Comparison of ENCODE assay signal across 8 mouse cellular contexts in the genomic region with DNA sequence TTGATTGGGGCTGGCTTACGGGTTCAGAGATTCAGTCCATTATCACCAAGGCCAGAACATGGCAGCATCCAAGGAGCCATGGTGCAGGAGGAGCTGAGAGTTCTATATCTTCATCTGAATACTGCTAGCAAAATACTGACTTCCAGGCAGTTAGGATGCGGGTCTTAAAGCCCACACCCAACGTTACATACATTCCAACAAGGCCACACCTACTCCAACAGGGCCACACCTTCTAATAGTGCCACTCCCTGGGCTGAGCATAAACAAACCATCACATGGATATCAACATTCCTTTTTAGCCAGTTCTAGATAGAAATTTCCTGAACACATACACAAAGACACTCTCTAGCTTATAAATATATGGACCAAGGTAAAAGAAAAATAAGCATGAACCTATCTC. TPM values are rescaled to one million over a fixed set of nuclear protein-coding genes. Genes with fewer than 3 reads are reported as not detected.
DNase-seq lines count a peak whose midpoint lies in the region; ATAC-seq lines count a peak whose summit lies in the region.

A gene (minus strand): TSS at position 120 of the 400 bp plus-strand sequence.

- no peak within 1 kb of the TSS for H3K9ac ChIP-seq in lung, embryonic 16.5 days (ENCODE audit: low read length)
- H3K9ac ChIP-seq in limb, embryonic 13.5 days: no peak within 1 kb of the TSS

- intact Hi-C loops in heart, postnatal 25 days (cut with DNase I): no loop called here

- WGBS in lung, embryonic 16.5 days: 70% methylated on average over 3 of the region's 3 CpGs
- WGBS in limb, embryonic 13.5 days: 82% methylated on average over 3 of the region's 3 CpGs

- DNase-seq in lung, postnatal 14 days: no peak
- DNase-seq in heart, postnatal 25 days (ENCODE audit: low spot score): no peak
- no peak for DNase-seq in ovary, postnatal 10 days (ENCODE audit: low spot score)
- DNase-seq in retina, postnatal 1 day: no peak
- DNase-seq in ovary, postnatal 36 days (ENCODE audit: low spot score): no peak

- H3K4me1 ChIP-seq in lung, embryonic 16.5 days (replicated peaks; ENCODE audit: control insufficient read depth, insufficient read depth, low read length): no peaks in the 10 kb centered on the region
- no peaks in the 10 kb centered on the region for H3K4me1 ChIP-seq in limb, embryonic 13.5 days

- H3K36me3 ChIP-seq in lung, embryonic 16.5 days (ENCODE audit: control insufficient read depth, insufficient read depth, low read length): no peaks in the 10 kb centered on the region
- H3K36me3 ChIP-seq in limb, embryonic 13.5 days: no peaks in the 10 kb centered on the region

- H3K27ac ChIP-seq in lung, embryonic 16.5 days (ENCODE audit: low read length): no peak within 1 kb of the TSS
- no peak within 1 kb of the TSS for H3K27ac ChIP-seq in limb, embryonic 13.5 days

- no peak within 1 kb of the TSS for H3K4me2 ChIP-seq in lung, embryonic 16.5 days (ENCODE audit: low read depth, low read length)
- no peak within 1 kb of the TSS for H3K4me2 ChIP-seq in limb, embryonic 13.5 days (replicated peaks)

- no peaks in the 10 kb centered on the region for H3K9me3 ChIP-seq in lung, embryonic 16.5 days (ENCODE audit: control insufficient read depth, low read length)
- H3K9me3 ChIP-seq in limb, embryonic 13.5 days: no peaks in the 10 kb centered on the region

- no peaks in the 10 kb centered on the region for H3K27me3 ChIP-seq in lung, embryonic 16.5 days (ENCODE audit: control insufficient read depth, insufficient read depth, low read depth, low read length)
- no peaks in the 10 kb centered on the region for H3K27me3 ChIP-seq in limb, embryonic 13.5 days

- H3K4me3 ChIP-seq in lung, embryonic 16.5 days (ENCODE audit: low read length): no peak within 1 kb of the TSS
- H3K4me3 ChIP-seq in limb, embryonic 13.5 days: no peak within 1 kb of the TSS

- ATAC-seq in lung, embryonic 16.5 days (ENCODE audit: low read depth): no peak
- ATAC-seq in erythroblast, adult 5-6 weeks (replicated peaks; ENCODE audit: low FRiP score, poor library complexity, severe bottlenecking): 0 out of 2 replicates have a peak, but pooled peaks have one; percentile 35
- no peak for ATAC-seq in limb, embryonic 13.5 days (ENCODE audit: low FRiP score, low read depth)

RNA-seq across cellular contexts. Expression of the gene that starts here (rescaled TPM):
- polyA plus RNA-seq in lung, embryonic 16.5 days (2015; fragmentation: Nextera tagmentation; extraction: Ambion mirVana): 26.2 and 27.1 TPM in 2 replicates
- total RNA-seq in erythroblast, adult 5-6 weeks (2015; ENCODE audit: low replicate concordance): 11.0 and 24.5 TPM in 2 replicates
- total RNA-seq in erythroblast, adult 5-6 weeks (2017; ENCODE audit: low replicate concordance): 13.1 and 16.7 TPM in 2 replicates
- total RNA-seq in heart, postnatal 25 days (2021): 10 to 100 TPM; 72.9 to 77.9 TPM
- polyA plus RNA-seq in limb, embryonic 13.5 days (2015; fragmentation: Nextera tagmentation; extraction: Ambion mirVana): 20.0 and 20.3 TPM in 2 replicates
